Mouse (Mus musculus) cerebellum, adult 8-10 months (tissue): Measurements from ENCODE around the gene 1700017B05Rik.

ENCODE experiments used
- DNase-seq: peaks from one replicate; pipeline ENCODE4 v3.0.0; 2022

1700017B05Rik gene

GRCm38 (mm10) chr9:57271837-57272562 is 9.6 kb upstream of the 1700017B05Rik start:
- DNase-seq = no peak

- no peak for DNase-seq
Measured at GRCm38 (mm10) chr9:57271081-57271480, 8.7 kb upstream of the 1700017B05Rik start.

- DNase-seq = no peak
Measured at GRCm38 (mm10) chr9:57270399-57270798, 8.0 kb upstream of the 1700017B05Rik start.

- DNase-seq = no peak
Measured at GRCm38 (mm10) chr9:57269384-57269783, 7.0 kb upstream of the 1700017B05Rik start.

GRCm38 (mm10) chr9:57268575-57268974 is 6.2 kb upstream of the 1700017B05Rik start:
- DNase-seq = no peak

GRCm38 (mm10) chr9:57268078-57268477 is 5.7 kb upstream of the 1700017B05Rik start:
- DNase-seq = no peak

GRCm38 (mm10) chr9:57267421-57267820 is 5.0 kb upstream of the 1700017B05Rik start:
- no peak for DNase-seq

GRCm38 (mm10) chr9:57265125-57265524 is 2.7 kb upstream of the 1700017B05Rik start:
- no peak for DNase-seq

- no peak for DNase-seq
Measured at GRCm38 (mm10) chr9:57262795-57263684, 628 bp upstream of the 1700017B05Rik start.

GRCm38 (mm10) chr9:57261516-57261912 is 898 bp downstream of the 1700017B05Rik start:
- peak; percentile 35 for DNase-seq

- no peak for DNase-seq
Measured at GRCm38 (mm10) chr9:57260940-57261339, 1.5 kb downstream of the 1700017B05Rik start.

- DNase-seq = peak; percentile 94
Measured at GRCm38 (mm10) chr9:57259736-57260135, 2.7 kb downstream of the 1700017B05Rik start.

- no peak for DNase-seq
Measured at GRCm38 (mm10) chr9:57257627-57258026, 4.8 kb downstream of the 1700017B05Rik start.

GRCm38 (mm10) chr9:57256861-57257260 is 5.6 kb downstream of the 1700017B05Rik start:
- no peak for DNase-seq

- no peak for DNase-seq
Measured at GRCm38 (mm10) chr9:57256309-57256708, 6.1 kb downstream of the 1700017B05Rik start.

- no peak for DNase-seq
Measured at GRCm38 (mm10) chr9:57254823-57255495, 7.5 kb downstream of the 1700017B05Rik start.

GRCm38 (mm10) chr9:57254061-57254460 is 8.4 kb downstream of the 1700017B05Rik start:
- DNase-seq = no peak

- DNase-seq = no peak
Measured at GRCm38 (mm10) chr9:57251139-57251538, 11.3 kb downstream of the 1700017B05Rik start.

GRCm38 (mm10) chr9:57250026-57250425 is 12.4 kb downstream of the 1700017B05Rik start:
- DNase-seq = no peak

GRCm38 (mm10) chr9:57248030-57248942 is 14.1 kb downstream of the 1700017B05Rik start:
- no peak for DNase-seq

GRCm38 (mm10) chr9:57247201-57247671 is 15.2 kb downstream of the 1700017B05Rik start:
- DNase-seq = no peak

GRCm38 (mm10) chr9:57246482-57246881 is 15.9 kb downstream of the 1700017B05Rik start:
- no peak for DNase-seq
